Mouse (Mus musculus) brain, embryonic 14.5 days (tissue): ENCODE measurements around the gene Mybpc3. TPM values are rescaled to one million over a fixed set of nuclear protein-coding genes. Genes with fewer than 3 reads are reported as not detected.

Experiments used
- DNase-seq: peaks from one replicate; pipeline ENCODE4 v3.0.0-alpha.2; 2011; ENCODE audit warnings: low read depth
- CTCF ChIP-seq: fragments of 200-500 bp; IDR thresholded peaks from 2 replicates; pipeline ENCODE4 v1.5.1; 2012; ENCODE audit warnings: inconsistent platforms, mild to moderate bottlenecking, moderate library complexity, borderline replicate concordance; ENCODE audit not compliant: insufficient read depth, insufficient read length; ENCODE audit errors: extremely low read depth
- POLR2A ChIP-seq: fragments of 200-500 bp; IDR thresholded peaks from 2 replicates; pipeline ENCODE4 v1.6.1; 2012; ENCODE audit warnings: mild to moderate bottlenecking, inconsistent platforms, borderline replicate concordance; ENCODE audit not compliant: poor library complexity, insufficient read depth, insufficient read length, severe bottlenecking; ENCODE audit errors: extremely low read depth
- polyA plus RNA-seq: library from polyadenylated mRNA; depleted of rRNA; stranded (reverse); fragments of >200 nt; gene quantifications from 2 replicates; pipeline ENCODE4 v1.2.3, GENCODE M21; 2012

The Mybpc3 gene
- polyA plus RNA-seq, 1 experiment, result 0.03 TPM

- no peak for TF ChIP-seq POLR2A
- no peak for TF ChIP-seq CTCF
- no peak for DNase-seq
Observed at GRCm38 (mm10) chr2:91081775-91082695, 35.9 kb upstream of the Mybpc3 start, which contains the start of gene Spi1. Gene Spi1 (plus strand): TSS chr2:91082390.

GRCm38 (mm10) chr2:91082844-91083243, 35.1 kb upstream of the Mybpc3 start:
- DNase-seq, result no peak
- no peak for TF ChIP-seq CTCF
- TF ChIP-seq POLR2A, result no peak

GRCm38 (mm10) chr2:91083366-91083940, 34.5 kb upstream of the Mybpc3 start:
- TF ChIP-seq POLR2A, result no peak
- DNase-seq, result no peak

- no peak for TF ChIP-seq CTCF
- TF ChIP-seq POLR2A, result no peak
- no peak for DNase-seq
Observed at GRCm38 (mm10) chr2:91084179-91084820, 33.6 kb upstream of the Mybpc3 start.

- DNase-seq, result no peak
- TF ChIP-seq CTCF, result no peak
- no peak for TF ChIP-seq POLR2A
Observed at GRCm38 (mm10) chr2:91085494-91086391, 32.2 kb upstream of the Mybpc3 start.

GRCm38 (mm10) chr2:91086392-91087237, 31.3 kb upstream of the Mybpc3 start:
- DNase-seq, result no peak
- no peak for TF ChIP-seq POLR2A
- TF ChIP-seq CTCF, result no peak

- no peak for TF ChIP-seq CTCF
- TF ChIP-seq POLR2A, result no peak
- no peak for DNase-seq
Observed at GRCm38 (mm10) chr2:91087453-91087852, 30.5 kb upstream of the Mybpc3 start.

GRCm38 (mm10) chr2:91088987-91089386, 29.0 kb upstream of the Mybpc3 start:
- DNase-seq, result no peak
- TF ChIP-seq POLR2A (no peak), CTCF (no peak)

- no peak for TF ChIP-seq POLR2A
- no peak for TF ChIP-seq CTCF
- DNase-seq, result no peak
Observed at GRCm38 (mm10) chr2:91090208-91090607, 27.7 kb upstream of the Mybpc3 start.

- TF ChIP-seq CTCF, result no peak
- TF ChIP-seq POLR2A, result no peak
- DNase-seq, result no peak
Observed at GRCm38 (mm10) chr2:91090827-91091226, 27.1 kb upstream of the Mybpc3 start.

GRCm38 (mm10) chr2:91096524-91096923, 21.4 kb upstream of the Mybpc3 start:
- no peak for TF ChIP-seq CTCF
- TF ChIP-seq POLR2A, result no peak
- DNase-seq, result no peak
